Mouse (Mus musculus): ENCODE data around the gene Smg7.

DNA sequence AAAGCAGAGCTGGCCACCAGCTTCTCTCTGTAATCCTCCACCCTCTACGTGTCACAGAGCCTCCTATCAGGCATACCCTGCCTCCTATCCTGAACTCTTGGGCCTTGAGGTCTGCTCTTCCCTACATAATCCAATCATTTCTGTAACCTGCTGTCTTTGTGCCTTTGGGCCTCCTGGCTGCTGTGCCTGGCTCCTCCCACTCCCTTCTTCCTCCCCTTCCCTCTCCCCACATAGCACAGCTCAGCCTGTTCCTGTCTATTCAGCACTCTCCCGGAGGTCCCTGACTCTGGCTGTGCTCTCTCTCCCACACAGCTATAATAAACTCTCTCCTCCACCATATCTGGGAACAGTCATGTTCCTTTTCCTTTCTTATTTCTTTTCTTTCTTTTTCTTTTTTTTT lies 102.5 kb downstream of the Smg7 start, which contains the start of gene Ncf2:
- TF ChIP-seq CTCF (IDR thresholded peaks at IDR 0.05; ENCODE audit: low read depth) (no peak), EP300 (optimal IDR thresholded peaks at IDR 0.05) (no peak)

All from stomach, postnatal 0 days (tissue).